Mouse (Mus musculus) thymus, adult 2 months (tissue): ENCODE data around the gene Optn. TPM values are rescaled to one million over a fixed set of nuclear protein-coding genes. Genes with fewer than 3 reads are reported as not detected.

Source experiments
- DNase-seq: peaks from one replicate; pipeline ENCODE4 v3.0.0; 2021
- H3K27ac ChIP-seq: fragments of 200-500 bp; 2 replicates; pipeline ENCODE4 v1.5.1; 2012; ENCODE audit warnings: low read length, control low read depth; ENCODE audit not compliant: control insufficient read depth, insufficient read depth
- H3K27me3 ChIP-seq: fragments of 200-500 bp; 2 replicates; pipeline ENCODE4 v1.6.1; 2012; ENCODE audit warnings: mild to moderate bottlenecking, low read length, moderate library complexity, mixed read lengths; ENCODE audit not compliant: control insufficient read depth, insufficient read depth
- H3K36me3 ChIP-seq: fragments of 200-500 bp; 2 replicates; pipeline ENCODE4 v1.6.1; 2012; ENCODE audit warnings: mild to moderate bottlenecking, low read length, moderate library complexity; ENCODE audit not compliant: control insufficient read depth, insufficient read depth
- H3K4me1 ChIP-seq: fragments of 200-500 bp; replicated peaks from 2 replicates; pipeline ENCODE4 v1.6.1; 2012; ENCODE audit warnings: low read length; ENCODE audit not compliant: control insufficient read depth, insufficient read depth
- H3K4me3 ChIP-seq: fragments of 200-500 bp; 2 replicates; pipeline ENCODE4 v1.5.1; 2012; ENCODE audit warnings: mild to moderate bottlenecking, low read length, control low read depth, moderate library complexity; ENCODE audit not compliant: control insufficient read depth, insufficient read depth
- CTCF ChIP-seq: fragments of 200-500 bp; IDR thresholded peaks from 2 replicates; pipeline ENCODE4 v1.5.1; 2012; ENCODE audit warnings: mild to moderate bottlenecking, control low read depth, low read length, moderate library complexity, borderline replicate concordance; ENCODE audit not compliant: control insufficient read depth, poor library complexity, insufficient read depth; ENCODE audit errors: extremely low read depth
- POLR2A ChIP-seq: fragments of 200-500 bp; IDR thresholded peaks from 2 replicates; pipeline ENCODE4 v1.6.1; 2012; ENCODE audit warnings: mild to moderate bottlenecking, low read length, control low read depth, moderate library complexity; ENCODE audit not compliant: control insufficient read depth, poor library complexity, insufficient read depth; ENCODE audit errors: extremely low read depth
- WGBS: fragments of 180-500 bp; shearing (Covaris S2); methylation state at CpG from one replicate; pipeline ENCODE4 v1.1.7; 2018; 5-methylcytosine and 5-hydroxymethylcytosine counted together
- polyA plus RNA-seq: library from polyadenylated mRNA; depleted of rRNA; stranded (reverse); fragments of >200 nt; gene quantifications from 2 replicates; pipeline ENCODE4 v1.2.3, GENCODE M21; 2012

The Optn gene
- polyA plus RNA-seq, 1 experiment: 1.4 TPM

GRCm38 (mm10) chr2:5062496-5063298 is 1.2 kb downstream of the Optn start:
- H3K4me3 ChIP-seq: no peak overlapping the region
- H3K27me3 ChIP-seq: no peaks in the 10 kb centered on the region
- H3K4me1 ChIP-seq: peaks cover 15% of the 10 kb centered on the region
- H3K36me3 ChIP-seq: no peaks in the 10 kb centered on the region
- no peak for DNase-seq
- no peak for TF ChIP-seq POLR2A
- 83% methylated on average over 16 of the region's 16 CpGs for WGBS
- no peak overlapping the region for H3K27ac ChIP-seq

GRCm38 (mm10) chr2:5061133-5061708 is 2.6 kb downstream of the Optn start:
- no peak for DNase-seq
- Histone ChIP-seq H3K4me3 (no peak overlapping the region), H3K4me1 (peaks cover 15% of the 10 kb centered on the region), H3K27ac (no peak overlapping the region), H3K36me3 (no peaks in the 10 kb centered on the region), H3K27me3 (no peaks in the 10 kb centered on the region)
- TF ChIP-seq POLR2A (no peak), CTCF (no peak)
- WGBS: 59% methylated on average over 8 of the region's 8 CpGs

- no peak overlapping the region for H3K27ac ChIP-seq
- H3K4me1 ChIP-seq: peaks cover 15% of the 10 kb centered on the region
- H3K27me3 ChIP-seq: no peaks in the 10 kb centered on the region
- WGBS: 96% methylated on average over 4 of the region's 4 CpGs
- no peak for DNase-seq
- H3K4me3 ChIP-seq: no peak overlapping the region
- no peak for TF ChIP-seq CTCF
- no peak for TF ChIP-seq POLR2A
- no peaks in the 10 kb centered on the region for H3K36me3 ChIP-seq
Observed at GRCm38 (mm10) chr2:5059997-5060396, 3.9 kb downstream of the Optn start.

GRCm38 (mm10) chr2:5058436-5058835 is 5.4 kb downstream of the Optn start:
- Histone ChIP-seq H3K4me3 (no peak overlapping the region), H3K27ac (no peak overlapping the region), H3K27me3 (no peaks in the 10 kb centered on the region), H3K36me3 (no peaks in the 10 kb centered on the region), H3K4me1 (peaks cover 4% of the 10 kb centered on the region; the same call in 1 of the 2 replicates)
- TF ChIP-seq CTCF (no peak), POLR2A (no peak)
- DNase-seq: no peak
- 97% methylated on average over 5 of the region's 5 CpGs for WGBS

GRCm38 (mm10) chr2:5050562-5050961 is 13.3 kb downstream of the Optn start:
- no peak overlapping the region for H3K4me3 ChIP-seq
- no peaks in the 10 kb centered on the region for H3K36me3 ChIP-seq
- 93% methylated on average over 2 of the region's 2 CpGs for WGBS
- H3K27me3 ChIP-seq: no peaks in the 10 kb centered on the region
- H3K27ac ChIP-seq: no peak overlapping the region
- no peaks in the 10 kb centered on the region for H3K4me1 ChIP-seq
- TF ChIP-seq CTCF: no peak
- TF ChIP-seq POLR2A: no peak
- DNase-seq: no peak

GRCm38 (mm10) chr2:5047016-5047415 is 16.8 kb downstream of the Optn start:
- DNase-seq: no peak
- Histone ChIP-seq H3K27ac (no peak overlapping the region), H3K36me3 (no peaks in the 10 kb centered on the region), H3K4me1 (no peaks in the 10 kb centered on the region), H3K27me3 (no peaks in the 10 kb centered on the region), H3K4me3 (no peak overlapping the region)
- 95% methylated on average over 2 of the region's 2 CpGs for WGBS
- no peak for TF ChIP-seq POLR2A

GRCm38 (mm10) chr2:5045269-5045965 is 18.4 kb downstream of the Optn start:
- no peaks in the 10 kb centered on the region for H3K4me1 ChIP-seq
- DNase-seq: no peak

More at GRCm38 (mm10) chr2:5045269-5045965, 18.4 kb downstream of the Optn start:
- Histone ChIP-seq H3K27me3 (no peaks in the 10 kb centered on the region), H3K27ac (no peak overlapping the region), H3K36me3 (no peaks in the 10 kb centered on the region), H3K4me3 (no peak overlapping the region)
- no peak for TF ChIP-seq POLR2A
- TF ChIP-seq CTCF: no peak
- WGBS: 44% methylated on average over 13 of the region's 13 CpGs
